Mouse (Mus musculus) mammary gland, adult 2 months (tissue): ENCODE results near the gene Aldh1b1. TPM values are rescaled to one million over a fixed set of nuclear protein-coding genes. Genes with fewer than 3 reads are reported as not detected.

Source experiments
- polyA plus RNA-seq: library from polyadenylated mRNA; depleted of rRNA; stranded (reverse); fragments of >200 nt; gene quantifications from 2 replicates; pipeline ENCODE4 v1.2.3, GENCODE M21; 2012; ENCODE audit warnings: low replicate concordance; rRNA removed

Aldh1b1 gene
- 1.4 and 3.8 TPM in 2 replicates for polyA plus RNA-seq

GRCm38 (mm10) chr4:45798964-45799363 lies at the start of gene Aldh1b1:
TSS of gene Aldh1b1 (plus strand) at chr4:45799022.

GRCm38 (mm10) chr4:45826275-45827040 lies 27.6 kb downstream of the Aldh1b1 start, which contains the start of gene Igfbpl1:
TSS of gene Igfbpl1 (minus strand) at chr4:45826923.

DNA sequence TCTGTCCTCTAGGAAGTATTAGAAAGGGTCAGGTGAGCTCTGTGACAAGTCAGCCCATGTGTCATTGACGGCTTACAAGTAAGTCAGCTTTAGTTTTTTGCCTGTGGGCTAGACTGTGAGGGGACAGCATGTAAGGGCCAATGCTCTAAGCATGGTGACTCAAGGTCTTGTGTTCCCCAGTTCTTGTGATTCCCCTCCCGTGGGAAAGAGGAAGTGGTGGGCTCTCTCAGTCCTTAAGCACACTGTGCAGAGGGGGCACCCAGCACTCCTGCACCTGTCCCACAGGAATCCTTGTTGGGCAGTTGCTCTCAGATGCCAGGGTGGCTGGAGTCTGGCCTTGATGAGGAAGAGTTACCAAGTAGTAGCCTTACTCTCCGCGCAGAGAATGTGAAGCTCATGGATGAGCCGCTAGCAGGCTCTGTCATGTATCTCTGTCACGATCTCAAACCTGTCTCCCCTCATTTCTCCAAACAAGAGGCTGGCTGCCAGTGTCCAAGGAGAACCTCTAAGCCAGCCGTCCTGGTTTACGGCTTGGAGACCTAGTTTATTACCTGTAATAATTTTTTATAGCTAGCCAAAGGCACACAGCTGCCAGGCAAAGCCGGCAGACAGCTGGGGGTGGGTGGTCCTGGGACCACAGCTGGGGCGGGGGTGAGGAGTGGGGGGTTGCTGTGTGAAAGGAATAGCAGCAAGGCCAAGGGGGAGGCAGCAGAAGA lies 49.4 kb downstream of the Aldh1b1 start, which contains the start of gene Stra6l:
Gene Stra6l (plus strand): TSS at position 556 of the 716 bp plus-strand sequence.

Other genes with a start within 250 kb of the Aldh1b1 start
- 0.04 TPM in 1 of 2 replicates, not detected in the other for gene Igfbpl1, start 27.9 kb downstream of the Aldh1b1 start, polyA plus RNA-seq
- gene Stra6l, start 49.6 kb downstream of the Aldh1b1 start, polyA plus RNA-seq, result 0.45 and 1.2 TPM in 2 replicates
- gene Ccdc180, start 91.3 kb downstream of the Aldh1b1 start, polyA plus RNA-seq, result 0.04 TPM in 1 of 2 replicates, not detected in the other
- 7.6 and 14.7 TPM in 2 replicates for gene Tdrd7, start 166.3 kb downstream of the Aldh1b1 start, polyA plus RNA-seq
- gene Tmod1, start 239.9 kb downstream of the Aldh1b1 start, polyA plus RNA-seq, result 0.92 and 24.9 TPM in 2 replicates